Mouse (Mus musculus) kidney, adult 8-10 months (tissue): Measurements from ENCODE around the gene Gdnf.

Source experiments
- DNase-seq, 2 experiments: peaks; one replicate each; pipeline ENCODE4 v3.0.0; 2022

The Gdnf gene

DNA sequence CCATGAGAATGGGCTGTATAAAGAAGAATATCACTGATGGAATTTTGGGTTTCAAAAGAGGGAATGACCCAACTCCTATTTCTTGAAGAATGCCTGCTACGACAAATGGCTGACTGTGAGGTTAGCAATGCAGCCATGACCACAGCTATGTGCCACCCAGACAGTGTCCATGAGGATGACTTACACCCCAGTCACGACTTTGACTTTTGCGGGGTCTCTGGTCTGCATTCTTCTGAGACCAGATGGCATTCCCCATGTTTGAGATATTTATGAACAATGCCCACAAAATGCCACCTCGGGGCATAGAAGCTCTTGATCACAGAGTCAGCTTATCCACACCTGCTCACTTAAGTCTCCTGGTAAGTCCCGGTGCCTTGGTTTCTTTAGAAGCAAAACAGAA is 52.2 kb downstream of the Gdnf start:
- DNase-seq = no peak

DNA sequence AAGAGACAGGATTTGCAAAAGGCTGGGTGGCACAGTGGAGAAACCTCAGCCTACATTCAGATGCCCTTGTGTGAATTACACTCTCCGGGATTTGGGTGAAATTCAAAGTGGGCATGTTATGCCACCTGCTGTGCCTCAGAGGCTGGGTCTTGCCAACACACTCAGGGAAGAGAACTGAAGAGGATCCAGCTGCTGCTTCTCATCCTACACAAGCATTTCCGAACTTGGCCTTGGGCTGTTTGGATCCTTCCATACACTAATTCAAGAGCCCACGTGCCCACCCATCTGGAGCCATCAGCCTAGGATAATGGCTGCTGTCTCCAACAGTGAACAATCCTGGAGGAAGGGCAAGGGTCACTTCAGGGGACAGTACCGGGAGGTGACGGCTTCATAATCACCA is 52.7 kb downstream of the Gdnf start:
- DNase-seq = no peak

DNA sequence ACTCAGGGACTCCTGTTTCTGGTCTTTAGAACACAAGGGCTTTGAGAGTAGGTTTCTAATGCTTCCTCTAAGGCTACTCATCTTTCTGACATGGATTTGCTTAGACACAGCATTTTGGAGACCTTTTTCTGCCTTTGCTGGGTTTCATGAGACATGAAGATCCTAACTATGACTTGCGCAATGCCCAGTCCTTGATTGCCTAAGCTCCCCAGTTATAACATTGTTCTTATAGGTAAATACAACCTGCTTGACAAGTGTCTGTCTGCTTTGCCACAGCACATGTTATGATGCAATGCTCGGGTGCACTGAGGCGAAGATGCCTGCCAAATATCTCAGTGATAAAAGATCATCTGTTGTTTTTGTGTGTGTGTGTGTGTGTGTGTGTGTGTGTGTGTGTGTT is 54.7 kb downstream of the Gdnf start:
- DNase-seq = no peak

DNA sequence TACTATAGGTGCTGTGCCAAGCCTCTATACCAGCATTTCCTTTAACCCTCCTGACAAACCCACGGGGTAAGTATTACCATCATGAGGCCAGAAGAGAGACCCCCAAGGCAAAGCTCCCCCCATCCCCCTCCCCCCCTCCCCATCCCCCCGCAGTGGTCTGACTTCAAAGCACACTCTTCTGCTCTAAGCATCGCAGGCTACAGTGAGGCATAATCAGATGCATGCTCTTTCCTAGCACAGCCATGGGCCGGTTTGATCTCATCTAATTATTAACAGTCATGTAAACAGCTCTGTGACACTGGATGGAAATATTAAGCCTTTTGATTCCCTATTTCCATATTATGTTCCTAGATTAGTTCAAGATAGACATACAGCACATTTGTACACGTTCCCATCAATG is 61.8 kb downstream of the Gdnf start:
- DNase-seq = no peak

DNA sequence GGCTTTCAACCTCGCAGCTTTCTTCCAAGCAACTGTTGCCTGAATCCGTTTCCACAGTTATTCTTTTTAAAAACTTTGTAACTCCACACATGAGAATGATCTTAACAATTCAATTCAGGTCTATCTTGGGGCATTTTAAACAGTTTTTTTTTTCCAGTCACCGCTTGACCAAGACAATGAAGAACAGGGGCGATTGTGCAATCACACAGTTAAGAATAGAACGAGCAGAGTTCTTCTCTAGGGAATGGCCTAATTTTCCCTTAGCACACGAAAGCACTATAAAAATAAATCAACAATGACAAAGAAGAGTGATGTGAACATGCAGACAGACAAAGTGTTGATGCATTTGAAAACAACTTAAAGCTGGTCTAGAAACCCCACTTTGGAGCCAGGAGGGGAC is 65.2 kb downstream of the Gdnf start:
- DNase-seq = no peak

DNA sequence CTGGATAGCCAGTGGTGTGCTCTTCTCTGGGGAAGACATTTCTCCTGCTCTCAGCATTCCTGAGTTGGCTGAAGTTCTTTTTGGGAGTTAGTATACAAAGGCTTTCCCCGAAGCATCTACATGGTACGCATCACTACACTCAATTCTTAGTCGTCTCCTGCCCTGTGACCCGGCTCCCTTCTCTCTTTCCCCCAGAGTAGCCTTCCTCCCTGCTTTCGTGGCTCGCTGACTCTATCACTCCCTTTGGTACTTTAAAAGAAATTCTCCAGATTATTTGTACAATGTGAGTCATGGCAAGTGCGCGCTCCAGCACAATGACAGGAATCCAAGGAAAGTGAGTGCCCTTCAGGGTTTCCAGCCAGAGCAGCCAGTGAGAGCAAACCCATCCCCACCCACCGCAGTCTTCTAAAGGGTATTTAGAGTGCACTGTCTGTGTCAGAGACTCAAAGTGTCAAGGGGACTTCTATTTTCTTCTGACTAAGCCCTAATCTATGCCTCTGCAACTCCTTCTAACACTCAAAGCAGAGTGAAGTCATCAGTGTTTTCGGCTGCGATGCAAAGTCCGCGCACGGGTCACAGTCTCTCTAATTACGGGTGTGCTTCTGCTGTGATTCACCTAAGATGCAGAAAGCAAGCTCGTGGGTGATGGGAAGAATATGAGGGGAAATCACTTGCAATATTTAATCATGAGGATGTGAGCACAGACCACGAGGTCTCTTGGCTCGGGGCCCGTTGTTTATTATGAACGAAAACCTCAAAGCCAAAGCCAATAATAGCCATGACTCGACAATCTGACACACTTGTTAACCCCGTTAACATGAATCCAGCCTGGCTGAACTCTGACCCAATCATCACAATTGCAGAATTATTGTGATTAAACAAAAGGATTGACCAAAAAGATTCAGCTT is 67.2 kb downstream of the Gdnf start:
- no peak for DNase-seq

DNA sequence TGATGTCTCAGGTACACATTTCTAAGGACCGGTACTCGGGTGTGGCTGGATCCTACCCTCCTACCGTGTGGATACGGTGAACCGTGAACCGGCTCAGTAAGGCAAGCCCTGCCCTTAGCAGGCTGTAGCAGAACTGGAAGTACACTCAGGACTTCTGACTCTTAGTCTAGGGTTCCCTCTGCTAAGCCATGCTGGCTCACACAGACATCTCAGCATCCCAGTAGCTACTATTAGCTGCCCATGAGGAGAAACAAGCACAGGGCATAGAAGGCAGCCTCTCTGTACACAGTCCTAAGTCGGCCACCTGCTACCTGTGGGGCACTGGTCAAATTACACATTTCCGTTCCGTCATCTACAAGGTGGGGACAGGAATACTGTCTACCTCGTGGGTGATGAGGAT is 68.2 kb downstream of the Gdnf start:
- DNase-seq = no peak

DNA sequence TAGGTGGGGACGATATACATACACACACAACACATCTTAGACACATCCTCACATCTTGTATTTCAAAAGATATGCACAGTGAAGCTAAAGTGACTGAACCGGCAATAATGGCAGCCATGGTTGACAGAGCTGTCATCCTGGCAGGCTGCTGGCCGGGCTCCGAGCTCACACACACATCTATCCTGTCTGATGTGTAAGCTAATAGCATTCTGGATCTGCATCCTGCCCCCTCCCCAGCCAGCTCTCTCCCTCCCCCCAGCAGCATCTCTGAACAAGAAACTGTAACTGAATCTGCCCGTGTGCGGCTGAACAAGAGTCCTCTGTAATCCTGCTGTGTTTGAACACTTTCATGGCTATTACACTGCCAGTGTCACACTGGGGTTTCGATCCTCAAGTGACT is 69.3 kb downstream of the Gdnf start:
- DNase-seq = no peak

DNA sequence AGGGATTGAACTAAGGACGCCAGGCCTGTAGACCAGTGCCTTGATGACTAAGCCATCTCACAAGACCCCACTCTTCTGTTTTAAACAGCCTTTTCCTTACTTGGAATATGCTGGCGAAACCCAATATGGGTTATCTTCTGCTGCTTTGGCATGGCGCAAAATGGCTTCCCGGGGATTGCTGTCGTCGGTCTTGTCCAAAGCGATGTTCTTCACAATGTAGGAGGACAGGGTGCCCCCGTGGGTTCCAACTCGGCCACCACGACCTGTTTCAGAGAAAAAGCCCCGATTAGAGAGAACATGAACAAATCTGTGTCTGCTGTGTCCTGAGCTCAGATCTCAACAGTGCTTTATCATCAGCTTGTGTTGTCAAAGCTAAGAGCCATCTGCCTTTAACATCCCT is 73.5 kb downstream of the Gdnf start:
- no peak for DNase-seq

DNA sequence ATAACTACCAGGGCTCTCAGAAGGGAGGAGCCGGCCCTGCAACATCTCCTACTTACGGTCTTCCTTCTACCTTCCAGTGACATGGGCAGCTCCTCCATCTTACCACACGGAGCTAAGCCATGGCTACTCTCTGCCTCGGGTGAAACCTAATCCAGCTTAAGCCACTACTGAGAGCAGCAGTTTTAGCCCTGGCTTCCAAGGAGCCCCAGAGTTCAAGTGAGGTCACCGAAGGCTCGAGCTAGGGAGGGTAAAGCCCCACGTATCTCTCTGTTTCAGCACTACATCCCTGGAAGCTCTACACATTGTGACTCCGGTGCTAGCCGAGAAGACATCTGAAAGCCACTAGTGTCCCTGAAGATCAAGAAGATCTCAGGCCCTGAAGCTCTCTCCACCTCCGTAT is 74.5 kb downstream of the Gdnf start:
- no peak for DNase-seq

DNA sequence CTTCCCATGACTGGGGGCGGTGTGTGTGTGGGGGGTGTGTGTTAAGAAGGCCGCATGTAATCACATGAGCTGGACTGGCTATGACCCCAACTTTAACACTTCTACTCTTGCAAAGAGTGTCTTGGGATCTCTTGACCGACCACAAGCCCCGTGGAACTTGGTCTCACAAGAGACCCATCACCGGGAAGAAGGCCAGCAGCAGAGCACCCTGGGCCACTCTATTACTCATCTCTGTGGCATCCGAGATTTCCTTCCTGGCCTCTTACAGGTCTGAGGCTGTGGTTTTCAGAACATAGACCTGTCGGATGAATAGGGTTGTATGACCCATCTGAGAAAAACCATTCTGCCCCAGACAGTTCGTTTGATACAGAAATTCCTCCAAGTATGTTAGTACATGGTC is 75.9 kb downstream of the Gdnf start:
- DNase-seq = no peak
